Mouse (Mus musculus) ES-CJ7 (cell line): ENCODE data around the gene Lrrc40.
A peak's percentile ranks its signal among the peaks of the same experiment; 100 is the strongest.

Experiments used
- DNase-seq: peaks from one replicate; pipeline ENCODE4 v3.0.0; 2011; ENCODE audit warnings: low read depth, low spot score

The Lrrc40 gene

GRCm38 (mm10) chr3:158036329-158036988 is at the start of gene Lrrc40, which contains the start of gene Srsf11:
TSS of gene Lrrc40 (plus strand) at chr3:158036662.
TSS of gene Srsf11 (minus strand) at chr3:158036639.
- DNase-seq = peak; percentile 96

DNA sequence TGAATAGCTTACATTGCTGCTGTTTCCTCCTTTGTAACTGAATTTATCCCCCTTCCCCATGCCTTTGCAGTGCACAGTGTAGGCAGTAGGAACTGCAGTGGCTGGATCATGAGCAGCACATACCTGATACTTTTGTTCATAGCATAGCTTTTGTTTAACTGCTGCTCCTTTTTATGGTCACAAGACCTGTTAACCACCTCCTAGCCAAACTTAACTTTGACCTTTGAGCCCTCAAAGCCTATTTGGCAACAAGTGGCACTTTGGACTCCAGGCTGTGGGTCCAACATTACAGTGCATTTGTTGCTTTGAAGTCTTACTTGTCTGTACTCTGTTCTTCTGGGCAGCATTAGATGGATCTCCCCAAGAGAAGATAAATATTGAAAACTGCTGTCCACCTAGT is 43.1 kb upstream of the Lrrc40 start:
- DNase-seq = no peak

GRCm38 (mm10) chr3:157995726-157996125 is 40.7 kb upstream of the Lrrc40 start:
- DNase-seq = no peak

DNA sequence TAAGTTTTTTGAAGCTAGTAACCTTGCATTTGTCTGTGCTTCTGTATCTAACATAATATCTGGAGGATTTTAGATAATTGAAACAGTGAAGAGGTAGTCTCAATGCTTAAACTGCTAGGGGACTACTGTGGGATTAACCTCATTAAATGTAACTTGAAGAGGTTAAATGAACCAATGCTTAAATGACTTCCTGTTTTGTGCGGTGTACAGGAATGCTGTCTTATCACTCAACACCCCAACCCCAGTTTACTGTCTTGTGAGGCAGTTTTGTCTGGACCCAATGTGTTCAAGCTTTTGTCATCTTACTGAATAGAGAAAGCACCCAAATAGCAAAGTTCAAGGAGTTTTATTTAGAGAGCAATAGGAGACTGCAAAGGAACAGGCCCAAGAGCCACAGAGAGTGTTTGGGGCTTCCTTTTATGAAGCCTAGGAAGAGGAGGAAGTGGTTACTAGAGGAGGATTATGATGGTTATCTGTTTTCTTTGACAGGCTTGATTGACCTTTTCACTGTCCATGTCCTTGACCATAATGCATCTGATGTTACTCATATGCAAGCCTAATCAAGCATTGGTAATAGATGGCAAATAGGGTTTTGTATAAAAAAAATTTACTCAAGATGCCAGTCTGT is 37.6 kb upstream of the Lrrc40 start:
- no peak for DNase-seq

DNA sequence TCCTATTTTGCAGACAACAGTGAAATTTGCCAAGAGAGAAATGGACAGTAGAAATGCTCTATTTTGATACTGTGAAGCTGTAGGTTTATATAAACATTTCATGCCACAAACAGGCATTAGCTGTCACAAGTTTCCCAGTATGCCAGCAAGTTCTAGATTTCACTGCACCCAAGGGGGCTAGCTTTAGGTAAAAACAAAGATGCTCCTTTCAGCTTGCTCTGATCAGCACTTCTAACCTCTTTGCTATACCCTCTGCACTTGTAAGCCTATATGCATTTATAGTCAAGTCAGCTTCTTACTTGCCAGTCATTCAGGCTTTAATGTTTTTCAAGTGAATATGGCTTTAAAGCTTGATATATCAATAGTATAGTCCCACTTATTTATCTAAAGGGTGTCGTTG is 27.8 kb upstream of the Lrrc40 start:
- DNase-seq = no peak

DNA sequence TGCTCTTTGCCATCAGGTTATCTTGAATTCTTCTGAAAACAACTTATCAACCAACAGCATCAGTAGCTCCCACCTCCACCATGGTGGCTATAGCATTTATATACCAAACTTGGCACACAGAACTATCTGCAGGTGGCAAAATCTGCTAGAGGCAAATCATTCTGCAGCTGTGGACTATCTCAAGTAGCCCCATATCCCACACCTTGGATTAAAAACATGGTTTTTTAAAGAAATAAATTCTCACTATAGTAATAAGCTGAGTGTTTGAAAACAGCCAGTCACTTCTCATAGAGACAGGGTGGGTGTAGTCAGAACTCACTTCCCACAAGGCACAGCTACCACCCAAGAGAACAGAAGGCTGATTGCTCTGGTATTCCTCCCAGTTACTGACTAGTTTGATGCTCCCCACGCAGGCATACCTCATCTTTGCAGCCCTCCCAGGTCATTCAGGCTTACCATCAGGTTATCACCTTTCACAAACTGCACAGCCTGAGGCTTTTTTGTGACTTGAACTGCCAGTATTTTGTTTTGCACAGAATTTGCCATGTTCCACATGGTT is 26.6 kb upstream of the Lrrc40 start:
- peak; percentile 8 for DNase-seq

- DNase-seq = peak; percentile 94
Observed at GRCm38 (mm10) chr3:158031371-158031925, 5.0 kb upstream of the Lrrc40 start.

- DNase-seq = peak; percentile 28
Observed at GRCm38 (mm10) chr3:158032106-158032505, 4.4 kb upstream of the Lrrc40 start.

- DNase-seq = no peak
Observed at GRCm38 (mm10) chr3:158035866-158036265, 596 bp upstream of the Lrrc40 start.

- DNase-seq = no peak
Observed at GRCm38 (mm10) chr3:158038106-158038505, 1.6 kb downstream of the Lrrc40 start.

- no peak for DNase-seq
Observed at GRCm38 (mm10) chr3:158040755-158041154, 4.3 kb downstream of the Lrrc40 start.

GRCm38 (mm10) chr3:158049508-158049907 is 13.0 kb downstream of the Lrrc40 start:
- no peak for DNase-seq

GRCm38 (mm10) chr3:158060621-158061291 is 24.3 kb downstream of the Lrrc40 start:
- no peak for DNase-seq

DNA sequence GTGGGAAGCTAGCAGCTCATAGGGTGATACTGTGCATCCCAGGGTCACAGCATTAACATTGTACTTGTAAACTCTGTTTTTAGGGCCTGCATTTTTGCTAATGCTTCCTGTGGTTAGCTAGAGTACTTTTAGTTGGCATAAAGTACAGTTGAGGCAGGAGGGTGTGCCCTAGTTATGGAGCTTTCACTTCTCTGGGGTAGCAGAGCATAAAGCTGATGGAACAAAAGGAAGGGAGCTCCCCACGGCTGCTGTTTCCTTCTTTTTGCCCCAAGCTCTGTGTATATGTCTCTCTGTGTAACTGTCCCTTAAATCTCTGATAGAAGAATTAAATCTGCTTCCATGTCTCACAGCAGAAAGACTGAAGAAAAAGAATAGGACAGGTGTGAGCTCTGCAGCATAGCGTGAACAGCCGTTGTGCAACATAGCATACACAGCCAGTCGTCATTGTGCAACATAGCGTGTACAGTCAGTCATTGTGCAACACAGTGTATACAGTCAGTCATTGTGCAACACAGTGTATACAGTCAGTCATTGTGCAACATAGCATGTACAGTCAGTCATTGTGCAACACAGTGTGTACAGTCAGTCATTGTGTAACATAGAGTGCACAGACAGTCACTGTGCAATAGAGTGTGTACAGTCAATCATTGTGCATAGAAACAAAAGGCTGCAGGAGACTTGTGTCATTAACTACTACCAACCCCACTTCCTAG is 25.5 kb downstream of the Lrrc40 start:
- no peak for DNase-seq

DNA sequence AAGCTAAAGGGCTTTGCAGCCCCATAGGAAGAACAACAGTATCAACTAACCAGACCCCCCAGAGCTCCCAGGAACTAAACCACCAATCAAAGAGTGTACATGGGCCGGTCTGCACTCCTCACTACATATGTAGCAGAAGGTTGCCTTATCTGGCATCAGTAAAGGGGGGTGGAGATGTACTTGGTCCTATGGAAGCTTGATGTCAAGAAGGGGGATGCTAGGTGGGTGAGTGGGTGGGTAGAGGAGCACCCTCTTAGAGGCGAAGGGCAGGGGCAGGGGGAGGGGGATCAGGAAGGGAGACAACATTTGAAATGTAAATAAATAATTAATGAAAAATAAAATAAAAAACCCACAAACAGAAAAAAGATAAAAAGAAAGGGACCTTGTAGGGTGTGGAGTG is 28.8 kb downstream of the Lrrc40 start:
- DNase-seq = no peak

GRCm38 (mm10) chr3:158067916-158068315 is 31.5 kb downstream of the Lrrc40 start:
- no peak for DNase-seq

GRCm38 (mm10) chr3:158068613-158069263 is 32.3 kb downstream of the Lrrc40 start:
- peak; percentile 20 for DNase-seq

DNA sequence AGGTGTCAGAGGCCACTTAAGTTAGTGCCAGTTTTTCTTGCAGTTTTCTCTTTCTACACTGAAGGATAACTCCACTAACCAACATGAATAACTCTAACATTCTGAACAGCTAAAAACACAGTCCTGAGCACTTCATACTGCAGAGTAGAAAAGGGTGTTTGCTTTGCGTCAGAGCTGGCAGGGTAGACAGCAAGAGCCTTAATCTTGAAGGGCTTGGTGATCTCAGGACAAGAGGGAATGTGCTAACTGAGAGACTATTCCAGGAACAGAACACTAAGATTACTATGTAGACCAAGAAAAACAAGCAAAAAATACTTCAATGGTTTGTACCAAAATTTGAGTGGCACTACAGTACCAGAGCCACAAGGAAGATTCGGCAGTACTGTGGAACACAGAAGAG is 38.5 kb downstream of the Lrrc40 start:
- no peak for DNase-seq

- peak; percentile 55 for DNase-seq
Observed at GRCm38 (mm10) chr3:158076685-158077379, 40.4 kb downstream of the Lrrc40 start.

- DNase-seq = no peak
Observed at GRCm38 (mm10) chr3:158077380-158077772, 40.9 kb downstream of the Lrrc40 start.
